Mouse (Mus musculus): ENCODE results near the gene Pla2g15.

Pla2g15 gene

GRCm38 (mm10) chr8:106135672-106136071 is 14.5 kb upstream of the Pla2g15 start:
- peak in 1 of 2 experiments; percentile 40 for DNase-seq

GRCm38 (mm10) chr8:106136156-106137130 is 13.8 kb upstream of the Pla2g15 start, which contains the start of gene Esrp2:
Esrp2 (minus strand) TSS chr8:106136974.
- peak; percentile 64 to 76 for DNase-seq

GRCm38 (mm10) chr8:106137218-106137905 is 12.8 kb upstream of the Pla2g15 start:
- DNase-seq = no peak

- DNase-seq = peak; percentile 39 to 47
Measured at GRCm38 (mm10) chr8:106137906-106138477, 12.2 kb upstream of the Pla2g15 start.

GRCm38 (mm10) chr8:106138616-106139015 is 11.6 kb upstream of the Pla2g15 start:
- DNase-seq = no peak

GRCm38 (mm10) chr8:106140191-106140590 is 10.0 kb upstream of the Pla2g15 start:
- no peak for DNase-seq

GRCm38 (mm10) chr8:106140769-106141168 is 9.4 kb upstream of the Pla2g15 start:
- DNase-seq = peak; percentile 77 to 82

GRCm38 (mm10) chr8:106145331-106145730 is 4.9 kb upstream of the Pla2g15 start:
- DNase-seq = no peak

GRCm38 (mm10) chr8:106146014-106146413 is 4.2 kb upstream of the Pla2g15 start:
- no peak for DNase-seq

- DNase-seq = no peak
Measured at GRCm38 (mm10) chr8:106147868-106148565, 2.2 kb upstream of the Pla2g15 start.

- DNase-seq = no peak
Measured at GRCm38 (mm10) chr8:106149025-106149424, 1.2 kb upstream of the Pla2g15 start.

- no peak for DNase-seq
Measured at GRCm38 (mm10) chr8:106150653-106151000, 428 bp downstream of the Pla2g15 start.

- DNase-seq = no peak
Measured at GRCm38 (mm10) chr8:106151041-106151440, 842 bp downstream of the Pla2g15 start.

- no peak for DNase-seq
Measured at GRCm38 (mm10) chr8:106152876-106153275, 2.7 kb downstream of the Pla2g15 start.

GRCm38 (mm10) chr8:106157419-106157818 is 7.2 kb downstream of the Pla2g15 start:
- no peak for DNase-seq

GRCm38 (mm10) chr8:106158381-106158780 is 8.2 kb downstream of the Pla2g15 start:
- DNase-seq = no peak

GRCm38 (mm10) chr8:106159876-106160275 is 9.7 kb downstream of the Pla2g15 start:
- no peak for DNase-seq

GRCm38 (mm10) chr8:106163251-106163650 is 13.1 kb downstream of the Pla2g15 start:
- no peak for DNase-seq

- DNase-seq = peak; percentile 59 to 72
Measured at GRCm38 (mm10) chr8:106165460-106165859, 15.3 kb downstream of the Pla2g15 start.

- peak; percentile 94 for DNase-seq
Measured at GRCm38 (mm10) chr8:106168356-106169016, 18.3 kb downstream of the Pla2g15 start, which contains the start of gene Slc7a6. Slc7a6 (plus strand) TSS chr8:106168857.

GRCm38 (mm10) chr8:106169017-106169933 is 19.1 kb downstream of the Pla2g15 start:
- peak; percentile 55 to 61 for DNase-seq

All from thymus, postnatal 36 days (tissue).